Mouse (Mus musculus): ENCODE data around the gene Rspo3.

Gene Rspo3

GRCm38 (mm10) chr10:29535546-29536260 is at the start of gene Rspo3:
Rspo3 (minus strand) TSS chr10:29535867.
- in situ Hi-C loops (cut with MboI, MseI): loop anchor here in 1 of 2 experiments (25.0 kb wide), 1 partner anchor 1027 kb away; no protein-coding TSS in a partner anchor

GRCm38 (mm10) chr10:29581940-29582339 is 46.3 kb upstream of the Rspo3 start:
- in situ Hi-C loops (cut with MboI, MseI): no loop called here

DNA sequence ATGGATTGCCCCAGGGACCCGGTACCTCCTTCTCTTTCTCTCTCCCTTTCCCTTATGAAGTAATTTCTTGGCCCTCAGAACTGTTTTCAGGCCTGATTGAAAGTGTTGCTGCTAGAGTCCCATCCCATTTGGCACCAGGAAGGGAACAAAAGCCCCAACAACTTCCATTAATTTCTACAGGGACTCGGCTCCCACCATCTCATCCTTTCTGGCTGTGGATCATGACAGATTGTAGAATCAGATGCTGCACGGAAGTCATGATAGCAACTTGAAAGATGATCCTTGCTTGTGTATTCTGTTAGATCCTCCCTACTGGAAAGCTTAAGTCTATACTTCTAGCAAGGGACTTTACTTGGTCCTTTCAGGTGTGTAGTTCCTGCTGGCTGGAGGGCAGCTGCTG is 45.8 kb upstream of the Rspo3 start:
- in situ Hi-C loops (cut with MboI, MseI): no loop called here

GRCm38 (mm10) chr10:29555983-29556382 is 20.3 kb upstream of the Rspo3 start:
- in situ Hi-C loops (cut with MboI, MseI): no loop called here

DNA sequence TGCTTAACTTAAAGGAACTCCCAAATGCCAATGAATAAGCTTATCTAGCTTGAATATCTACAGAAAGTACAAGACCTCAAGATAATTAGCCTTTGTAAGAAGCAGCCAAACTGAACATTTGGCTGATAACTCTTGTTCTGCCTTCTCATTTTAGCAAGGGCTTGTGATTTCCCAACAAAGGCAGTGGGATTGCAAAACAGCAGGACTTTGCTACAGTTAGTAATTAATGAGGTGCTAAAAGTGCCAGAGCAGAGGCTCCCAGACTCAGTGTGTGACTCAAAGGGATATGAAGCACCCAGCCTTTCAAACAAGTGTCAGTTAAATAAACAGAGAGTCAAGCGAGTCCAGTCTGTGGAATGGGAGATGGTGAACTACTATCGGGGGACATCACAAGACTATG is 18.7 kb upstream of the Rspo3 start:
- in situ Hi-C loops (cut with MboI, MseI): no loop called here

GRCm38 (mm10) chr10:29542982-29543381 is 7.3 kb upstream of the Rspo3 start:
- in situ Hi-C loops (cut with MboI, MseI): loop anchor here in 1 of 2 experiments (25.0 kb wide), 1 partner anchor 1019 kb away; no protein-coding TSS in a partner anchor

GRCm38 (mm10) chr10:29539516-29539915 is 3.8 kb upstream of the Rspo3 start:
- in situ Hi-C loops (cut with MboI, MseI): loop anchor here in 1 of 2 experiments (25.0 kb wide), 1 partner anchor 1023 kb away; no protein-coding TSS in a partner anchor

- in situ Hi-C loops (cut with MboI, MseI): loop anchor here in 1 of 2 experiments (25.0 kb wide), 1 partner anchor 1024 kb away; no protein-coding TSS in a partner anchor
These were observed 3.1 kb upstream of the Rspo3 start for GRCm38 (mm10) chr10:29538791-29539190.

DNA sequence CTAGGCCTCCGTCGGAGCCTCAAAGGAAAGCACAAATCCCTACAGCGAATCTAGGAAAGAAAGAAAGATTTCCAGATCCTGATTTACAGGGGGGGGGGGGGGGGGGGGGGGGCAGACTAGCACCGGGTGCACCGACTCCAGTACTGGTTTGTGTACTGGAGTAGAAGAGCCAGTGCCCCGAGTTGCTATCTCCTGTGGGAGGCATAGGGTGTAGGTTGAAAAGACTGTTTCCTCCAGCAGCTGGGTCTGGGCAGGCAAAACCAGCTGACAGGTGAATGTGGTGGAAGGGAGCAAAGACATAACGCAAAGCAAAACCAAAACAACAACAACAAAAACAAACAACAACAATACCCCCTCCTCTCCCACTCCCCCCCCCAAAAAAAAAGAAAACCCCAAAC is 838 bp downstream of the Rspo3 start:
- in situ Hi-C loops (cut with MboI, MseI): loop anchor here in 1 of 2 experiments (25.0 kb wide), 1 partner anchor 1027 kb away; no protein-coding TSS in a partner anchor

DNA sequence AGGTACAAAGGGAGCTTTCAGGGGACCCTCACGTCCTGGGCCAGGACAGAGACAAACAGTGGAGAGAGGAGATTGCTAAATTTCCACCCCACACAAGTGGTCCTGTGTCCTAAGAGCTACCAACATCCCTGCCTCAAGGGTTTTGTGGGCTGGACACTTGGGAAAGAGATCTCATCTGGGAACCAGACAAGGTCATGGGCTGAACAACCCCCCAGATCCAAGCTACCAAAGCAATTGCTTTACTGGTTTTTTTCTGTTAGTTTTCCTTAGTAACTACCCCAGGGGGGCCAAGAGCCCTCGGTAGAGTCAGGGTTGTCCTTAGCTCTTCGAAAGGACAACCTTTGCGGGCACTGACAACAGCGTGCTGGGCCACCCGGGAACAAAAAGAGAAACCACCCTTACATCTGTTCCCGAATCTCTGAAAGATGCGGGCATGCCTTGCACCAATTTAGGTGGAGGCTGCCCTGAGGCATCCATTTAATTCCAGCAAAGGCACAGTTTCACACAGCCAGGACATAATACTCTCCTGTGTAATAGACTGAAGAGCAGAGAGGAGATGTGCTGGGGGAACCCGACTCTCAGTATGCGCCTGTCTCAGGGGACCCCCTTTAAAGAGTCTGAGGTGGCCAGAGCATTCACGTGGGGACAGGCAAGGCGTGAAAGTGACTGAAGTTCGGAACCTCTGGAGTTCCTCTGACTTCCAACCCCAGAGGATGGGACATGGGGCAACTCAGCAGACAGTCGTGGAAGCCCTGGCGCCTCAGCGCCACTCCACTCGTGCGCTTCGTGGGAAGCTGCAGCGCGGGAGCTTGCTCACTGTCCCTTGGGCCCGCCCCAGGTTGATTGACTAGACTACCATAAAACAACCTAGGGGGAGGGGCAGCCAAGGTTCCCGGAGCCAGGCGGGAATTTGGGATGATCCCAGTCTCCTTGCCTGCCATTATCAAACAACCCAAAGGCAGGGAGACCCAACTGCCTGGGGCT is 1.5 kb downstream of the Rspo3 start:
- in situ Hi-C loops (cut with MboI, MseI): loop anchor here in 1 of 2 experiments (25.0 kb wide), 1 partner anchor 1028 kb away; no protein-coding TSS in a partner anchor

DNA sequence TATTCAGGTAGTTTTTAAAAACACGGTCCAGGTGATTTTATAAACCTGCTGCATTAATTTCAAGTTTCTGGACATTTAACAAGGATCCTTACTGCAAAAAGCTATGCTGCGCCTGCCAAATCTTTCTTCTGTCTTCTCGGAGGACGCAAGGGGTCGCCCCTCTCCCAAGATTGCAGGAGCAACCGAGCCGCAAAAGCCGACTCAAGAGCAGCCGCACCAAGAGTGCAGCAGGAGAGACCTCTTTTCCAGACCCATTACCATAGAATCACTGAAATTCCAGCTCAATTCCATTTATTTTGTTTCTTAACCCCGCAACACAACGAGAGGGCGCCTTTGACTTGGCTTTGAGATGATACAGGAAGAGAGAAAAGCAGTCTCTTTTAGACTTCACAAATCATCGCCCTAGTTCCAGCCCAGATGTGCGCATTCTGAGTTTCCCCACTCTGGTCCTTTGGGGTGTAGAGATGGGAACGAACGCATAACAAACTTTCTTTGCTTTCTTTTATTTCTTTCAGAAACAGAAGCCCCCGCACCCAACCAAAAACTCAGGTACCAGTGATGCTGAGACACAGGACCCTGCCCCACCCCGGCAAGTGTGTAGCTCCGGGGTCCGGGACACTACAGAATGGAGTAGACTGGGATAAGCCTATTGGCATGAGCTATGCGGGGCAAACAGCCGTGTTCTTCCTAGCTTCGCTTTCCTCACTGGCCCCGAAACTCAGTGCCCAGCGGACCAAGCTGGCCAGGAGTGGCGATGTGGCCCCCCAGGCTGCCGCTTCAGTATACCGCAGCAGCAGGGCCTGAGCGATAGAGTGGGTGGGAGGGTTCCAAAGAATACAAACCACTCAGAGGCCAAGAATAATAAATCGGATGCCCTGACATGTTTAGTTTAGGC is 2.6 kb downstream of the Rspo3 start:
- in situ Hi-C loops (cut with MboI, MseI): loop anchor here in 1 of 2 experiments (25.0 kb wide), 1 partner anchor 1029 kb away; no protein-coding TSS in a partner anchor

DNA sequence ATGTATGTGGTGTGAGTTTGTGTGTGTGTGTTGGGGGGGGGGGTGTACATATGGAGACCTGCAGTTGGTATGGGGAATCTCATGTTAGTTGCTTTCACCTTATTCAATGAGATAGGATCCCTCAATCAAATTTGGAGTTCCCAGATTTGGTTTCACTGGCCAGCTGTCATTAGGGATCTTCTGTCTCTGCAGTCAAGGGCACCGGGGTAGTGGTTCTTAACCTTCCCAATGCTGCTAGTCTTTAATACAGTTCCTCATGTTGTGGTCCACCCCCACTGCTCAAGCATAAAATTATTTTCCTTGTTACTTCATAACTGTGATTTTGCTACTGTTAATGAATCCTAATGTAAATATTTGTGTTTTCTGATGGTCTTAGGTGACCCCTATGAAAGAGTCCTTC is 22.1 kb downstream of the Rspo3 start:
- in situ Hi-C loops (cut with MboI, MseI): no loop called here

DNA sequence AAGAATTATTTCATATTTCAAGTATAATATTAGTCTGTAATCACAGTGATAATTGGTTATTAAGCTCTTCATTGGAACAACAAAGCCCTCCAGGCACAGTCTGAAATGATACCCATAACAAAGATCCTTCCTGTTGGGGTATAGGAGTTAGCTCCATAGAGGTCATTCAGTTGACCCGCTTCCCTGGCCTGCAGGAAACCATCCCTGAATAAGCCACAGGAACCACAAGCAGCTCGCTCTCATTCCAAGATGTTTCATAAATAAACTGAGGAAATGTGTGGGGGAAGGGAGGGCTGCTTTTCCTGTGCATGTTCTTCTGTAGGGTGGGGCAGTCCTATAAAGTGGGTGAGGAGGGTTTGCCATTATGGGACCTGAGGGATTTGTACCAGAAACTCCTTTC is 27.5 kb downstream of the Rspo3 start:
- in situ Hi-C loops (cut with MboI, MseI): loop anchor here in 1 of 2 experiments (10.0 kb wide), 1 partner anchor 377 kb away; no protein-coding TSS in a partner anchor

- in situ Hi-C loops (cut with MboI, MseI): no loop called here
These were observed 38.4 kb downstream of the Rspo3 start for GRCm38 (mm10) chr10:29497205-29497822.

- in situ Hi-C loops (cut with MboI, MseI): no loop called here
These were observed 41.7 kb downstream of the Rspo3 start for GRCm38 (mm10) chr10:29493996-29494395.

DNA sequence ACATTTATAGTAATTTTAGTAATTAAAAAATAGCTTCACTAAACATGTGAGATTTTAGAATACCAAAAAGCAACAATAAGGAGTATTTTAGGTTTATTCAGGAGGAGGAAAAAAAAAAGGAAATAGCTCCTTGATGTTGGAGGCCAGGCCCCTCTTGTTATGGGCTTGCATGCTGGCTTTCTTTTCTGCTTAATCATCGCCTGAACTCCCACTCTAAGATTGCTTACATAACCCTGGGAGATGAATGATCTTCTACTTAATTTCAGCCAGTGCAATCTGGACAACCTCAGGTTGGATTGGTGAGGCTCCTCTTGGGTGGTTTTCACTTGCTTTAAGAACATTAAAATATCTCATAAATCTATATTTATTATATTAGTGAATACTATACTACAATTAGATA is 54.7 kb downstream of the Rspo3 start:
- in situ Hi-C loops (cut with MboI, MseI): no loop called here

GRCm38 (mm10) chr10:29479401-29479800 is 56.3 kb downstream of the Rspo3 start:
- in situ Hi-C loops (cut with MboI, MseI): no loop called here

- in situ Hi-C loops (cut with MboI, MseI): no loop called here
These were observed 65.2 kb downstream of the Rspo3 start for GRCm38 (mm10) chr10:29470454-29470853.

DNA sequence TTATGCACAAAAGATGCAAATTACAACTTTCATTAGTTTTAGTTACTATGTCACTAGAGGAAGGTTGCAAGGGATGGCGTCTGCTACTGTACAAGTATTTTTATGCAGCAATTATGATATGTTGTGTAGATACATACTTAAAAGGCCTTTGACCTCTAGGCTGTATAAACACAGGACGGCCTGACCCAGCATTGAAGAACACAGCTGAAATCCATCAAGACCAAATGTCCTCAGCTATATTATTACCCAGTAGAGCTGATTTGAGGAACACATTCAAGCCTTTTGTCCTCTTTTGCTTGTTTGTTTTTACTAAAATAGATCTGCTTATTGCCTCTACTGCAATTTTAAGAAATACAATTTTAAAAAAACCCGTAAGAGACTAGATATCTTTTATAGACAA is 75.6 kb downstream of the Rspo3 start:
- in situ Hi-C loops (cut with MboI, MseI): no loop called here

DNA sequence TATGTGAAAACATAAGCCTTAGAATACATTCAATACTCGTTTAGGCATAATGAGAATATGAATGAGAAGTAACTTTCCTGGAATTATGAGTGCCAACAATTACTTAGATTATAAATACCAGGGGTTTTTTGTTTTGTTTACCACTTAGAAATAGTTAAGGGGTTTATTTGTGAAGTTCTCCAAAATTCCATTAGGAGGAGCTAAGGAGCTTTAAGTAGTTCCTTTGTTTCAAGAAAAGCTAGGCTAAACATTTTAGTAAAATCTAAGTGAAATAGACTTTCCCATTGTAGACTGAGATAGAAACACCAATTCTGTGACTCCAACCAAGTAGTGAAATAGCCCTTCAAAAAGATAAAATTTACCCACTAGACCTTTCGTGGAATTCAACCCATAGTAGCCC is 76.0 kb downstream of the Rspo3 start:
- in situ Hi-C loops (cut with MboI, MseI): no loop called here
